Mouse (Mus musculus): ENCODE measurements around the gene Mrpl20. TPM values are rescaled to one million over a fixed set of nuclear protein-coding genes. Genes with fewer than 3 reads are reported as not detected.
"Not testable (repeated sequence)": the region's sequence is repeated elsewhere in the genome, so short reads cannot be mapped to it uniquely, and the experiment has no call there.

The Mrpl20 gene
- polyA plus RNA-seq, 1 experiment from 2014 or later, result 193 TPM

DNA sequence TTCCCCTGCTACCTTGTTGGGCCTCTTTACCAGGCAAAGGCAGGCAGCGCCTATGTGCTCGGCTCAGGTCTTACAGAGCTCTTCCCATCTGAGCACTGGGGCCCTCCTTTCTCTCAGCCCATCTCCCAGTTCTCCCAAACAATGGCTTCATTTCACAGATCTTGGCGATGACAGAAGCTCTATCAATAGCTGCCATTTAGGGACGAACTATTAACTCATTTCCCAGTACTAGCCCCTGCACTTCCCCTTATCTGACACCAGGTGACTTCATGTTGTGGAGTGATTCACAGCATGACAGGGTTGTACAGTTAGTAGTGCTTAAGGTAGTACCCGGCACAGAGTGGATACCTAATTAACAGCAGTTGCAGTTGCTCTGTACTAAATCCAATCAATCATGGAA lies 16.9 kb upstream of the Mrpl20 start, which contains the start of gene Tmem88b:
Gene Tmem88b, minus strand, starts transcription at position 56 of the 400 bp plus-strand sequence.
- ATAC-seq (ENCODE audit: borderline replicate concordance, extremely low read depth, low FRiP score, low TSS enrichment), result no peak
- peaks cover 9% of the 10 kb centered on the region for H3K4me1 ChIP-seq
- H3K4me2 ChIP-seq, result peak within 1 kb of the TSS; percentile 89
- no peaks in the 10 kb centered on the region for H3K27me3 ChIP-seq
- H3K9ac ChIP-seq, result 0 out of 2 replicates have a peak within 1 kb of the TSS, but pooled peaks have one; percentile 66
- WGBS, result 63% methylated on average over 5 of the region's 5 CpGs
- H3K4me3 ChIP-seq, result peak within 1 kb of the TSS; percentile 60
- H3K27ac ChIP-seq, result no peak within 1 kb of the TSS
- H3K36me3 ChIP-seq, result no peaks in the 10 kb centered on the region
- no peaks in the 10 kb centered on the region for H3K9me3 ChIP-seq

DNA sequence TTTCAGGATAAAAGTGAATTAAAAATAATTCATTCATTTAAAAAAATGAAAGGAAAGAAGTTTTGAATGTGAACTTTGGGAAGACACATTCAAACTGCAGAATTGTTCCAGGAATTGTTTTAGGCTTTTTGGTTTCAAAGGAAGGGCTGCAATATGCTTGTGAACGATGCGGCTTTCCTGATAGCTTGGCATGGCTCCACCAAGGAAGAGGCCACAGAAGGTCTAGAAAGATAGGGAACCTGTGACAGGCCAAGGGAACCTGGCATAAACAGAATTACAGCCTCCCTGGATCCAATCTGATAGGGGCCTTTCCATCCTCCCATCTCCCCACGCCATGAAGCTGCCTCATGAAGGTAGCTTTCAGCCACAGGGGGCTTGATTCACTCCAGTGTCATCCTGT lies 14.4 kb upstream of the Mrpl20 start:
- WGBS, result 58% methylated on average over 3 of the region's 3 CpGs
- Histone ChIP-seq H3K9me3 (no peaks in the 10 kb centered on the region), H3K27me3 (no peaks in the 10 kb centered on the region), H3K27ac (no peak overlapping the region), H3K4me3 (no peak overlapping the region), H3K9ac (no peak overlapping the region), H3K4me1 (peaks cover 5% of the 10 kb centered on the region), H3K36me3 (no peaks in the 10 kb centered on the region), H3K4me2 (no peak overlapping the region)
- no peak for ATAC-seq (ENCODE audit: borderline replicate concordance, extremely low read depth, low FRiP score, low TSS enrichment)

DNA sequence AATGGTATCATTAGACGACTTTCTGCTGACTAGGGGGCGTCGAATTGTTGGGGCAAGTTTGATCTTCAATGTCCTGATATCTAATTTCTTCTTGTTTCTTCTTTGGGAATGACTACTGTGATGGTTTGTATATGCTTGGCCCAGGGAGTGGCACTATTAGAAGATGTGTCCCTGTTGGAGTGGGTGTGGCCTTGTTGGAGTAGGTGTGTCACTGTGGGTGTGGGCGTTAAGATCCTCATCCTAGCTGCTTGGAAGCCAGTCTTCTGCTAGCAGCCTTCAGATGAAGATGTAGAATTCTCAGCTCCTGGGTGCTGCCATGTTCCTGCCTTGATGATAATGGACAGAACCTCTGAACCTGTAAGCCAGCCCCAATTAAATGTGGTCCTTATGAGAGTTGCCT lies 13.8 kb upstream of the Mrpl20 start:
- not testable (repeated sequence) for ATAC-seq (ENCODE audit: borderline replicate concordance, extremely low read depth, low FRiP score, low TSS enrichment); H3K36me3 ChIP-seq; H3K4me3 ChIP-seq; H3K27me3 ChIP-seq; H3K4me2 ChIP-seq; H3K27ac ChIP-seq; H3K4me1 ChIP-seq; H3K9ac ChIP-seq; H3K9me3 ChIP-seq
- 67% methylated on average over 4 of the region's 4 CpGs for WGBS

DNA sequence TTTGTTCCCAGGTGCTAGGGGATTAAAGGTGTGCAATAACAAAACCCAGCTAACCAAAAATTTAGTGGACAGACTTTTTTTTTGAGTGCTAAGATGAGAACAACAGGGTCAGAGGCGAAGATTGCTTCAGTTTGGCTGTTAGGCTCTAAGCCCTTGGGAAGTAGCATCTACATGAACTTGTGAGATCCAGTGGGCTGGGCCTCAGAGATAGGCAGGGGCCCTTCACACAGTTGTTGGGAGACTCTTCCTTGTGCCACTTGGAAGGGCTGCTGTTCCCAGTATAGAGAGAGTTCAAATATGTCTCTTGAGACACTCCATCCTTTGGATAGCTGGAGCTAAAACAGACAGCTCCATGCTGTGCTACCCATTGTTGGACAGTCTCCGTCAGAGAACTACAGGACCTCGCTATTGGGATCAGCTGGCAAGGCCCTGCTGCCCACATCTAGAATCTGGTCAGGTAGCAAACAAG lies 12.6 kb upstream of the Mrpl20 start, which contains the start of gene Ankrd65:
Gene Ankrd65, plus strand, starts transcription at position 419 of the 469 bp plus-strand sequence.
- WGBS, result 78% methylated on average over 3 of the region's 3 CpGs
- H3K4me1 ChIP-seq, result no peaks in the 10 kb centered on the region
- no peak within 1 kb of the TSS for H3K4me2 ChIP-seq
- no peaks in the 10 kb centered on the region for H3K27me3 ChIP-seq
- H3K9ac ChIP-seq, result no peak within 1 kb of the TSS
- H3K27ac ChIP-seq, result no peak within 1 kb of the TSS
- H3K9me3 ChIP-seq, result no peaks in the 10 kb centered on the region
- no peak for ATAC-seq (ENCODE audit: borderline replicate concordance, extremely low read depth, low FRiP score, low TSS enrichment)
- H3K36me3 ChIP-seq, result no peaks in the 10 kb centered on the region
- no peak within 1 kb of the TSS for H3K4me3 ChIP-seq

GRCm38 (mm10) chr4:155790650-155791161 lies 12.0 kb upstream of the Mrpl20 start:
- no peak overlapping the region for H3K9ac ChIP-seq

DNA sequence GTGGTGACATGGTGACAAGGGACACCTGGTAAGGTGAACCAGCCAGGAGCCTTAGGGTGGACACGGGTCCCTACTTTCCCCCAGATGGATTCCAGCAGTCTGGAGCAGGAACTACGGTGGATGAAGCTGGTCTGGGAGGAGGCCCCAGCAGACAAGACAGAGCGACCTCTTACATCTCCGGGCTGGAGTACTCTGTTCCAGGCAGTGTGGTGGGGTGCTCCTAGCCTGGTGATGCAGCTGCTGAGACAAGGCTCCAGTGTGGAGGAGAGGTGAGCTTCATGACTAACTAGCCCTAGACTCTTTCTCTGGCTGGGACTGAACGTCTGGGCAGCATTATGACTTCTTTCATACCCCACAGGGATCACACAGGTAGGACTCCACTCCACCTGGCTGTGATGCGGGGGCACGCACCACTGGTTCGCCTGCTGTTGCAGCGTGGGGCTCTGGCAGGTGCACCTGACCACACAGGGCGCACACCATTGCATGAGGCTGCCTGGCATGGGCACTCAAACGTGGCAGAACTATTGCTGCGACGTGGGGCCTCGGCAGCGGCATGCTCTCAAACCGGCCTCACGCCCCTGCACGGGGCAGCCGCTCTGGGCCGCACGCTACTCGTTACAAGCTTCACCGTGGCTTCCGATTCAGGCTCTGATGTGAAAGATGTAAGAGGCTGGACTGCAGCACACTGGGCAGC lies 11.3 kb upstream of the Mrpl20 start:
- Histone ChIP-seq H3K4me3 (no peak overlapping the region), H3K36me3 (no peaks in the 10 kb centered on the region)

More at GRCm38 (mm10) chr4:155790650-155791161, 12.0 kb upstream of the Mrpl20 start:
- WGBS, result 45% methylated on average over 3 of the region's 3 CpGs
- ATAC-seq (ENCODE audit: borderline replicate concordance, extremely low read depth, low FRiP score, low TSS enrichment), result no peak
- Histone ChIP-seq H3K4me2 (no peak overlapping the region), H3K4me3 (no peak overlapping the region), H3K27me3 (no peaks in the 10 kb centered on the region), H3K4me1 (no peaks in the 10 kb centered on the region), H3K9me3 (no peaks in the 10 kb centered on the region), H3K36me3 (no peaks in the 10 kb centered on the region), H3K27ac (no peak overlapping the region)

GRCm38 (mm10) chr4:155793730-155794129 lies 8.9 kb upstream of the Mrpl20 start:
- 41% methylated on average over 2 of the region's 2 CpGs for WGBS
- no peak overlapping the region for H3K9ac ChIP-seq
- no peaks in the 10 kb centered on the region for H3K9me3 ChIP-seq
- no peak overlapping the region for H3K4me2 ChIP-seq
- no peak for ATAC-seq (ENCODE audit: borderline replicate concordance, extremely low read depth, low FRiP score, low TSS enrichment)
- no peaks in the 10 kb centered on the region for H3K36me3 ChIP-seq
- H3K4me3 ChIP-seq, result no peak overlapping the region
- H3K27ac ChIP-seq, result no peak overlapping the region
- H3K4me1 ChIP-seq, result no peaks in the 10 kb centered on the region
- H3K27me3 ChIP-seq, result no peaks in the 10 kb centered on the region

More for the DNA sequence above, 11.3 kb upstream of the Mrpl20 start:
- Histone ChIP-seq H3K4me1 (no peaks in the 10 kb centered on the region), H3K9me3 (no peaks in the 10 kb centered on the region), H3K27me3 (no peaks in the 10 kb centered on the region), H3K27ac (no peak overlapping the region), H3K9ac (no peak overlapping the region), H3K4me2 (no peak overlapping the region)
- no peak for ATAC-seq (ENCODE audit: borderline replicate concordance, extremely low read depth, low FRiP score, low TSS enrichment)
- 64% methylated on average over 24 of the region's 24 CpGs for WGBS

GRCm38 (mm10) chr4:155802075-155802474 lies 603 bp upstream of the Mrpl20 start:
- no peaks in the 10 kb centered on the region for H3K27me3 ChIP-seq

GRCm38 (mm10) chr4:155803340-155804041 lies 813 bp downstream of the Mrpl20 start:
- WGBS, result under 1% methylated on average over 58 of the region's 58 CpGs
- peak overlapping the region; percentile 81 for H3K4me3 ChIP-seq
- peaks cover 17% of the 10 kb centered on the region for H3K4me1 ChIP-seq
- H3K9ac ChIP-seq, result peak overlapping the region; percentile 73
- H3K9me3 ChIP-seq, result no peaks in the 10 kb centered on the region
- peaks cover 16% of the 10 kb centered on the region for H3K36me3 ChIP-seq
- H3K4me2 ChIP-seq, result peak overlapping the region; percentile 61
- H3K27me3 ChIP-seq, result no peaks in the 10 kb centered on the region
- H3K27ac ChIP-seq, result peak overlapping the region; percentile 66
- peak; percentile 98 for ATAC-seq (ENCODE audit: borderline replicate concordance, extremely low read depth, low FRiP score, low TSS enrichment)

More at GRCm38 (mm10) chr4:155802075-155802474, 603 bp upstream of the Mrpl20 start:
- no peak for ATAC-seq (ENCODE audit: borderline replicate concordance, extremely low read depth, low FRiP score, low TSS enrichment)
- Histone ChIP-seq H3K27ac (no peak overlapping the region), H3K9ac (no peak overlapping the region), H3K36me3 (peaks cover 3% of the 10 kb centered on the region; the same call in 1 of the 2 replicates), H3K4me3 (no peak overlapping the region), H3K4me1 (peaks cover 17% of the 10 kb centered on the region), H3K9me3 (no peaks in the 10 kb centered on the region), H3K4me2 (no peak overlapping the region)
- WGBS, result 89% methylated on average over 1 of the region's 1 CpGs

- Histone ChIP-seq H3K4me1 (peaks cover 22% of the 10 kb centered on the region), H3K4me3 (no peak overlapping the region), H3K27me3 (no peaks in the 10 kb centered on the region), H3K4me2 (no peak overlapping the region), H3K9ac (no peak overlapping the region), H3K9me3 (no peaks in the 10 kb centered on the region), H3K27ac (no peak overlapping the region), H3K36me3 (peaks cover 40% of the 10 kb centered on the region)
- 85% methylated on average over 3 of the region's 3 CpGs for WGBS
- no peak for ATAC-seq (ENCODE audit: borderline replicate concordance, extremely low read depth, low FRiP score, low TSS enrichment)
Measured at GRCm38 (mm10) chr4:155807841-155808240, 5.2 kb downstream of the Mrpl20 start.

DNA sequence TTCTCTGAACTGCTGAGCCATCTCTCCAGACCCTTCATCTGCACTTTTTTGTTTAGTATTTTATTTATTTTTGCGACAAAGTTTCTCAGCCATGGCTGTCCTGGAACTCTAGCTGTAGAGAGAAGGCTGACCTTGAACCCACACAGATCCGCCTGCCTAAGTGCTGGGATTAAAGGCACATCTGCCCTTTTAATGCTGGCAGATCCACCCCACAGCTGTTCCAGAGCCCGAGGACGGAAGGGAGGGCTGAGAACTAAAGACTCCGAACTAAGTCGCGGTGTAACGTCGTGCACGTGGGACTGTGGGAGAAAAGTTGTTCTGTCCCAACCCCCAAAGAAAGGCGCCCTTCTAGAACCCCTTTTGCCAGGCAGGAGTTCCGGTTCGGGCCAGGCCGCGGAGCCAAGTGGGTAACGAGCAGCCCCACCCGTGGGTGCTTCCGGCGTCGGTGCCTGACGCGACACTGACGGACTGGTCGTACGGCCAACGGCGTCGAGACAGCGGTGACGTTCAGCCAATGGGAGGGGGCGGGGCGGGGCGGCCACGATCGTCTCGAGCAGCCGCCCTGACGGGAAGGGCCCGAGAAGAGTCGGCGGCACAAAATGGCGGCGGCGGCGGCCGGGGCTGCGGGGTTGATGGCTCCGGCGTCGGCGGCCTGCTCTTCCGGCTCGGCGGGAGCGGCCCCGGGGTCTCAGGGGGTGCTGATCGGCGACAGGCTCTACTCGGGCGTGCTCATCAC lies 9.4 kb downstream of the Mrpl20 start, which contains the start of gene Ccnl2:
Gene Ccnl2, plus strand, starts transcription at position 561 of the 736 bp plus-strand sequence.
- H3K4me2 ChIP-seq, result peak within 1 kb of the TSS; percentile 62
- H3K27me3 ChIP-seq, result no peaks in the 10 kb centered on the region
- peak within 1 kb of the TSS; percentile 97 for H3K9ac ChIP-seq
- H3K4me1 ChIP-seq, result peaks cover 25% of the 10 kb centered on the region
- ATAC-seq (ENCODE audit: borderline replicate concordance, extremely low read depth, low FRiP score, low TSS enrichment), result peak; percentile 99
- H3K36me3 ChIP-seq, result peaks cover 66% of the 10 kb centered on the region
- no peaks in the 10 kb centered on the region for H3K9me3 ChIP-seq
- H3K27ac ChIP-seq, result peak within 1 kb of the TSS; percentile 87
- under 1% methylated on average over 58 of the region's 60 CpGs for WGBS
- peak within 1 kb of the TSS; percentile 91 for H3K4me3 ChIP-seq

Data from lung, embryonic 15.5 days (tissue).